Mouse (Mus musculus) hindbrain, postnatal 0 days (tissue): ENCODE results near the gene Xrcc3. TPM values are rescaled to one million over a fixed set of nuclear protein-coding genes. Genes with fewer than 3 reads are reported as not detected.

Experiments used
- ATAC-seq: fragments of 200-750 bp; cut with Nextera tagmentation; 2 replicates; pipeline ENCODE4 v1.8.0; 2017; ENCODE audit warnings: mild to moderate bottlenecking, moderate TSS enrichment, moderate library complexity
- DNase-seq: peaks from one replicate; pipeline ENCODE4 v3.0.0-alpha.2; 2015; ENCODE audit warnings: low spot score
- H3K27ac ChIP-seq: fragments of 300-500 bp; sonication (generic); 2 replicates; pipeline ENCODE4 v1.5.1; 2014; ENCODE audit warnings: mild to moderate bottlenecking
- H3K27me3 ChIP-seq: fragments of 300-500 bp; sonication (generic); 2 replicates; pipeline ENCODE4 v1.6.1; 2014; ENCODE audit warnings: low read length, mixed read lengths; ENCODE audit not compliant: insufficient read depth
- H3K36me3 ChIP-seq: fragments of 300-500 bp; sonication (generic); 2 replicates; pipeline ENCODE4 v1.6.1; 2014; ENCODE audit warnings: low read length, mixed read lengths; ENCODE audit not compliant: insufficient read depth
- H3K4me1 ChIP-seq: fragments of 300-500 bp; sonication (generic); 2 replicates; pipeline ENCODE4 v1.6.1; 2014; ENCODE audit warnings: antibody characterized with exemption, low read length, mixed read lengths; ENCODE audit not compliant: insufficient read depth
- H3K4me2 ChIP-seq: fragments of 300-500 bp; sonication (generic); 2 replicates; pipeline ENCODE4 v1.6.1; 2014; ENCODE audit warnings: low read depth, mild to moderate bottlenecking, low read length, moderate library complexity, mixed read lengths
- H3K4me3 ChIP-seq: fragments of 300-500 bp; sonication (generic); 2 replicates; pipeline ENCODE4 v1.5.1; 2014; ENCODE audit warnings: low read length
- H3K9ac ChIP-seq: fragments of 300-500 bp; sonication (generic); replicated peaks from 2 replicates; pipeline ENCODE4 v1.6.1; 2014; ENCODE audit warnings: mild to moderate bottlenecking, low read length, moderate library complexity, mixed read lengths
- H3K9me3 ChIP-seq: fragments of 300-500 bp; sonication (generic); 2 replicates; pipeline ENCODE4 v1.6.1; 2016; ENCODE audit warnings: low read length, mixed read lengths
- CTCF ChIP-seq: IDR thresholded peaks from 2 replicates; pipeline ENCODE4 v1.5.1; 2016; ENCODE audit warnings: antibody characterized with exemption, control low read depth, low read depth
- WGBS: fragments of 180-500 bp; shearing (Covaris S2); extraction: QIAGEN DNeasy Blood & Tissue Kit; methylation state at CpG from one replicate; pipeline ENCODE4 v1.1.7; 2014; 5-methylcytosine and 5-hydroxymethylcytosine counted together
- polyA plus RNA-seq: library from polyadenylated mRNA; unstranded; fragments of >200 nt; fragmentation: Nextera tagmentation; extraction: Ambion mirVana; gene quantifications from 2 replicates; pipeline ENCODE4 v1.2.1, GENCODE M21; 2015
- total RNA-seq: library from RNA; depleted of rRNA; stranded (reverse); fragments of >200 nt; gene quantifications from 2 replicates; pipeline ENCODE4 v1.2.3, GENCODE M21; 2014

Gene Xrcc3
- total and polyA plus RNA-seq, 2 experiments from 2014 or later: 2.7 to 16.8 TPM

DNA sequence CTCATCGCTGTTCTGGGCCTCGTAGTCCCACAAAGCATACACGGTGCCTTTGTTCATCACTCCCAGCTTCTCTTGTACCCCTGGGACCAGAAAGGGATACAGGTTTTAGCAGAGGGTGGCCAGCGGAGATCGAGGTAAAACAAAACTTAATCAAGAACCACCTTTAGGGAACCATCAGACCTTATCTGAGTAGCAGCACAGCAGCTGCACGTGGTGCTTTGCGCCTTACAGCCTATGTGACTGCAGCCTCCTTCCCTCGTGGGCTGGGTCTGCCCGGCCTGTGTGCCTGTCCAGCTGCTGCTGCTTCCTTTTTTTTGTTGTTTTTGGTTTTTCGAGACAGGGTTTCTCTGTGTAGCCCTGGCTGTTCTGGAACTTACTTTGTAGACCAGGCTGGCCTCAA is 16.7 kb upstream of the Xrcc3 start:
- Histone ChIP-seq H3K9ac (no peak overlapping the region), H3K9me3 (no peaks in the 10 kb centered on the region), H3K4me1 (no peaks in the 10 kb centered on the region), H3K4me3 (no peak overlapping the region), H3K36me3 (peaks cover 83% of the 10 kb centered on the region), H3K27me3 (no peaks in the 10 kb centered on the region), H3K27ac (no peak overlapping the region), H3K4me2 (no peak overlapping the region)
- 74% methylated on average over 10 of the region's 10 CpGs for WGBS
- DNase-seq (no peak), ATAC-seq (no peak)
- no peak for TF ChIP-seq CTCF

- no peaks in the 10 kb centered on the region for H3K27me3 ChIP-seq
- 55% methylated on average over 9 of the region's 9 CpGs for WGBS
- no peak overlapping the region for H3K4me2 ChIP-seq
- DNase-seq (peak; percentile 39), ATAC-seq (peak; percentile 36)
- no peak overlapping the region for H3K9ac ChIP-seq
- TF ChIP-seq CTCF: no peak
- H3K9me3 ChIP-seq: no peaks in the 10 kb centered on the region
- H3K36me3 ChIP-seq: peaks cover 83% of the 10 kb centered on the region
- no peak overlapping the region; the same call in 1 of the 2 replicates for H3K27ac ChIP-seq
- H3K4me3 ChIP-seq: no peak overlapping the region
- no peaks in the 10 kb centered on the region for H3K4me1 ChIP-seq
Observed at GRCm38 (mm10) chr12:111829954-111830353, 16.3 kb upstream of the Xrcc3 start.

- Histone ChIP-seq H3K27ac (peak overlapping the region; percentile 26; the same call in 1 of the 2 replicates), H3K4me2 (no peak overlapping the region), H3K9me3 (no peaks in the 10 kb centered on the region), H3K27me3 (no peaks in the 10 kb centered on the region), H3K36me3 (peaks cover 81% of the 10 kb centered on the region), H3K9ac (no peak overlapping the region), H3K4me3 (no peak overlapping the region), H3K4me1 (no peaks in the 10 kb centered on the region)
- ATAC-seq (peak; percentile 35; the same call in 1 of the 2 replicates), DNase-seq (peak; percentile 26)
- no peak for TF ChIP-seq CTCF
- WGBS: 31% methylated on average over 5 of the region's 5 CpGs
Observed at GRCm38 (mm10) chr12:111829447-111829846, 15.8 kb upstream of the Xrcc3 start.

DNA sequence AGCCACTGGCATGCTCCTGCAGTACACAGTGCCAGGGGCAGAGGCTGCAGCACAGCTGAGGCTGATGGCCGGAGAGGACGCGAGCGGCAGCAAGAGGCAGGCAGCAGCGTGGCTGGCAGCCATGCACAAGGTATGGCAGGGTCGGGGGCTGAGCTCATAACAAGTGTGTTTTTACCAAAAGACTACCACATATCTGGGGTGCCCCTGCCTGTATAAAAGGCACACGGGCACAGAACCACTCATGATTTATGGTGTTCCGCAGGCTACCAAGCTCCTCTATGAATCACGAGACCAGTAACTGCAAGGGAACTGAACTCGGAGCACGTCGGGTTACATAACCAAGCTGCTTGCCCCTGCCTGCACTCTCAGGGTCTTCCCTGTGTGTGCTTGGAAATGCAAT is 13.9 kb upstream of the Xrcc3 start:
- no peak overlapping the region for H3K9ac ChIP-seq
- no peak overlapping the region for H3K4me3 ChIP-seq
- H3K27ac ChIP-seq: no peak overlapping the region
- no peak overlapping the region for H3K4me2 ChIP-seq
- peaks cover 69% of the 10 kb centered on the region for H3K36me3 ChIP-seq
- ATAC-seq: no peak
- no peaks in the 10 kb centered on the region for H3K9me3 ChIP-seq
- H3K27me3 ChIP-seq: no peaks in the 10 kb centered on the region
- no peak for TF ChIP-seq CTCF
- 92% methylated on average over 12 of the region's 12 CpGs for WGBS
- H3K4me1 ChIP-seq: no peaks in the 10 kb centered on the region
- DNase-seq: no peak

DNA sequence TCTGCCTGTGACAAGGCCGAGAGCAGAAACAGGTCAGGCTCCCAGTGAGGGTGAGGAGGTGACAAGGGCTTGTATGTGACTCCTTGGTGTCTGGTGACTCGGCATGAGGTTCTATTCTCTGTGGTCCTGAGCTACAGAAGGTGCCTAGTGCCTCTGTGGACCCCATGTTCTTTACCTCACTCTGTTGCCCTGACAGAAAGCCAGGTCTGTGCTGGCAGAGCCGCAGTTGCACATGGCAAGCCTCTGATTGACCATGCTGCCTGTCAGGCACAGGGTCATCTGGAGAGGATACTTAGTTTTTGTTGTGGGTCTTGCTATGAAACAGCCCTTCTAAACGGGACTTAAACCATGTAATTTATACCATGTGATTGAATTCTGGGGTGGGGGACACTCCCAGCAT is 8.3 kb upstream of the Xrcc3 start:
- 50% methylated on average over 4 of the region's 4 CpGs for WGBS
- Histone ChIP-seq H3K27me3 (no peaks in the 10 kb centered on the region), H3K4me2 (no peak overlapping the region), H3K36me3 (peaks cover 25% of the 10 kb centered on the region), H3K9ac (no peak overlapping the region), H3K4me1 (no peaks in the 10 kb centered on the region), H3K4me3 (no peak overlapping the region), H3K9me3 (no peaks in the 10 kb centered on the region), H3K27ac (0 out of 2 replicates have a peak overlapping the region, but pooled peaks have one; percentile 26)
- ATAC-seq (no peak), DNase-seq (no peak)
- no peak for TF ChIP-seq CTCF

DNA sequence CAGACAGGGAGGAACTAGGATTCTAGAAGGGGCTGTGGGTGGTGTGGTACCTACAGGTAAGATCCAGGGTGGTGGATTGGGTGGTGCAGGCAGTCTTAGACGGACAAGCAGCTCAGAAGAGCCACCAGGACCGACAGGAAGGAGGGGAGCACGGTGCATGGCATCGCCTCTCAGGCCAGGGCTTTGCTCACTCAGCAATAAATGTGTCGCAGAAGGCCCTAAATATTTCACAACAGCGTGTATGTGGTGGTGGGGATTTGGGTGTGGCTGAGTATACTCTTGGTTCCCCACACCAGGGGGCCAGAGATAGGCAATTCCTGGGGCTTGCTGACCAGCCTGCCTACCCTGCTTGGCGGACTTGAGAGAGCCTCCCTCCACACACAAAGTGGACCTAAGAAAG is 7.0 kb upstream of the Xrcc3 start:
- TF ChIP-seq CTCF: no peak
- WGBS: 94% methylated on average over 7 of the region's 7 CpGs
- Histone ChIP-seq H3K4me3 (no peak overlapping the region), H3K27ac (no peak overlapping the region), H3K27me3 (no peaks in the 10 kb centered on the region), H3K36me3 (peaks cover 16% of the 10 kb centered on the region), H3K4me2 (no peak overlapping the region), H3K9ac (no peak overlapping the region), H3K9me3 (no peaks in the 10 kb centered on the region), H3K4me1 (no peaks in the 10 kb centered on the region)
- no peak for DNase-seq
- ATAC-seq: no peak

- Histone ChIP-seq H3K4me1 (peaks cover 5% of the 10 kb centered on the region), H3K27me3 (no peaks in the 10 kb centered on the region), H3K9ac (no peak overlapping the region), H3K4me2 (no peak overlapping the region), H3K27ac (no peak overlapping the region), H3K36me3 (peaks cover 9% of the 10 kb centered on the region), H3K4me3 (no peak overlapping the region), H3K9me3 (no peaks in the 10 kb centered on the region)
- no peak for DNase-seq
- WGBS: 67% methylated on average over 8 of the region's 8 CpGs
- no peak for TF ChIP-seq CTCF
- ATAC-seq: no peak
Observed at GRCm38 (mm10) chr12:111819936-111820335, 6.3 kb upstream of the Xrcc3 start.
